Mouse (Mus musculus) brain, embryonic 14.5 days (tissue): ENCODE results near the gene Tns2.

Experiments
- CTCF ChIP-seq: fragments of 200-500 bp; IDR thresholded peaks from 2 replicates; pipeline ENCODE4 v1.5.1; 2012; ENCODE audit warnings: inconsistent platforms, mild to moderate bottlenecking, moderate library complexity, borderline replicate concordance; ENCODE audit not compliant: insufficient read depth, insufficient read length; ENCODE audit errors: extremely low read depth
- POLR2A ChIP-seq: fragments of 200-500 bp; IDR thresholded peaks from 2 replicates; pipeline ENCODE4 v1.6.1; 2012; ENCODE audit warnings: mild to moderate bottlenecking, inconsistent platforms, borderline replicate concordance; ENCODE audit not compliant: poor library complexity, insufficient read depth, insufficient read length, severe bottlenecking; ENCODE audit errors: extremely low read depth

- TF ChIP-seq POLR2A (no peak), CTCF (no peak)
These were observed 34.5 kb downstream of the Tns2 start for GRCm38 (mm10) chr15:102134709-102135108.
